Mouse (Mus musculus) heart, postnatal 0 days (tissue): ENCODE data around the gene Phactr2. TPM values are rescaled to one million over a fixed set of nuclear protein-coding genes. Genes with fewer than 3 reads are reported as not detected.

ENCODE experiments used
- ATAC-seq: fragments of 200-750 bp; cut with Nextera tagmentation; 2 replicates; pipeline ENCODE4 v1.8.0; 2017; ENCODE audit warnings: low read depth, moderate number of reproducible peaks, moderate library complexity; ENCODE audit not compliant: insufficient read depth
- DNase-seq: peaks from one replicate; pipeline ENCODE4 v3.0.0-alpha.2; 2016; ENCODE audit warnings: low spot score
- H3K27ac ChIP-seq: fragments of 300-500 bp; sonication (generic); 2 replicates; pipeline ENCODE4 v1.5.1; 2014; ENCODE audit warnings: low read depth, mild to moderate bottlenecking
- H3K27me3 ChIP-seq: fragments of 300-500 bp; sonication (generic); 2 replicates; pipeline ENCODE4 v1.6.1; 2014; ENCODE audit warnings: low read length, mixed read lengths; ENCODE audit not compliant: control insufficient read depth, insufficient read depth
- H3K36me3 ChIP-seq: fragments of 300-500 bp; sonication (generic); replicated peaks from 2 replicates; pipeline ENCODE4 v1.6.1; 2014; ENCODE audit warnings: low read length, mixed read lengths; ENCODE audit not compliant: control insufficient read depth, insufficient read depth
- H3K4me1 ChIP-seq: fragments of 300-500 bp; sonication (generic); 2 replicates; pipeline ENCODE4 v1.6.1; 2014; ENCODE audit warnings: antibody characterized with exemption; ENCODE audit not compliant: control insufficient read depth, insufficient read depth
- H3K4me2 ChIP-seq: fragments of 300-500 bp; sonication (generic); 2 replicates; pipeline ENCODE4 v1.6.1; 2014; ENCODE audit warnings: low read depth, mild to moderate bottlenecking, low read length, moderate library complexity
- H3K4me3 ChIP-seq: fragments of 300-500 bp; sonication (generic); 2 replicates; pipeline ENCODE4 v1.5.1; 2014; ENCODE audit warnings: low read depth, low read length
- H3K9ac ChIP-seq: fragments of 300-500 bp; sonication (generic); replicated peaks from 2 replicates; pipeline ENCODE4 v1.6.1; 2014; ENCODE audit warnings: low read depth, low read length, mixed read lengths
- H3K9me3 ChIP-seq: fragments of 300-500 bp; sonication (generic); replicated peaks from 2 replicates; pipeline ENCODE4 v1.6.1; 2016; ENCODE audit warnings: low read length; ENCODE audit not compliant: control insufficient read depth
- CTCF ChIP-seq: IDR thresholded peaks from 2 replicates; pipeline ENCODE4 v1.5.1; 2016; ENCODE audit warnings: antibody characterized with exemption, control low read depth, low read depth
- EP300 ChIP-seq: IDR thresholded peaks from 2 replicates; pipeline ENCODE4 v1.6.1; 2016; ENCODE audit warnings: antibody characterized with exemption, low read depth
- WGBS: fragments of 180-500 bp; shearing (Covaris S2); extraction: QIAGEN DNeasy Blood & Tissue Kit; methylation state at CpG from one replicate; pipeline ENCODE4 v1.1.7; 2014; 5-methylcytosine and 5-hydroxymethylcytosine counted together
- polyA plus RNA-seq: library from polyadenylated mRNA; unstranded; fragments of >200 nt; fragmentation: Nextera tagmentation; extraction: Ambion mirVana; gene quantifications from 2 replicates; pipeline ENCODE4 v1.2.1, GENCODE M21; 2015
- total RNA-seq: library from RNA; depleted of rRNA; stranded (reverse); fragments of >200 nt; gene quantifications from 2 replicates; pipeline ENCODE4 v1.2.3, GENCODE M21; 2014; ENCODE audit warnings: low replicate concordance

Phactr2 gene
- total and polyA plus RNA-seq, 2 experiments from 2014 or later: 39.6 to 51.1 TPM

DNA sequence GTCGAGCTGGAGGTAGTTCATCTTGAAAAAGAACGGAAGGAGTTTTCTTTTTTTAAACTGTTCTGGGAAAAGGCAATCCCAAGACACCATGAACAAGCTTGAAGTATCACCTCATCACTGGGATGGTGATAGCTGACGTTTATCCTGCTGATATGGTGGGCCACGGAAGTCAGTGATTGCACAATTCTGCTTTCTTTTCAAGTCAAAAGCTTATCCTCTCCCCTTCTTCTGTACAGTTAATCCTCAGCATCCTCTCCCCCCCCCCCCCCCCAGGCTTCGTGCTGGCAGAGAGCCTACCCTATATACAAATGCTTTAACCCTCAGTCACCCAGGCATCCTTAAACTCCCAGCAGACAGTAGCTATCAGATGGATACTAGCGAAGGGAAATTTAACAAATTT is 228.5 kb downstream of the Phactr2 start:
- no peak for TF ChIP-seq EP300
- no peak for TF ChIP-seq CTCF
- H3K9me3 ChIP-seq: no peaks in the 10 kb centered on the region
- no peaks in the 10 kb centered on the region for H3K27me3 ChIP-seq
- no peak overlapping the region for H3K27ac ChIP-seq
- WGBS: 44% methylated on average over 5 of the region's 6 CpGs
- DNase-seq (no peak), ATAC-seq (no peak)
- peaks cover 6% of the 10 kb centered on the region for H3K4me1 ChIP-seq
- H3K36me3 ChIP-seq: peaks cover 63% of the 10 kb centered on the region
- H3K4me3 ChIP-seq: no peak overlapping the region
- H3K4me2 ChIP-seq: no peak overlapping the region
- no peak overlapping the region for H3K9ac ChIP-seq

DNA sequence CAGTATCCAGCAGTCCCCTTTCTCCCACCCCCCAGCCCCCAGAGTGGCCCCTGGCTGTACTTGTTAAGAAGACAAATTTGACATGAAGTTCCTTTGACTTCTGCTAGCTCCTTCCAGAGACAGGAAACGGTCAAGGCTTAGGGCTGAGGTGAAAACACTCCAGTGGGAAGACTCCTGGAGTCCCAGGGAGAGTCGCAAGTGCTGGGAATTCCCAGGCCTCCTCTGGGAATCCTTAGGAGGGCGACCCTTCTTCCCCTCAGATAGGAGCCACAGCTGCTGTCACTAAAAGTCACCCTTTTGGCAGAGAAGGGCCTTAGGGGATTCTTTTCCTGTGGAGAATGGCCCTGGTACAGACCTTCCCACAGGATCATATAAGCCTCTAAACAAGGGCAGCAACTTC is 230.0 kb downstream of the Phactr2 start:
- no peak for DNase-seq
- no peak overlapping the region for H3K4me3 ChIP-seq
- no peaks in the 10 kb centered on the region; the same call in 1 of the 2 replicates for H3K4me1 ChIP-seq
- H3K4me2 ChIP-seq: no peak overlapping the region
- peaks cover 67% of the 10 kb centered on the region for H3K36me3 ChIP-seq
- no peak overlapping the region for H3K9ac ChIP-seq
- WGBS: 31% methylated on average over 3 of the region's 3 CpGs
- TF ChIP-seq EP300 (no peak), CTCF (no peak)
- H3K27me3 ChIP-seq: no peaks in the 10 kb centered on the region
- H3K9me3 ChIP-seq: no peaks in the 10 kb centered on the region
- H3K27ac ChIP-seq: peak overlapping the region; percentile 25; the same call in 1 of the 2 replicates
- ATAC-seq: no peak

DNA sequence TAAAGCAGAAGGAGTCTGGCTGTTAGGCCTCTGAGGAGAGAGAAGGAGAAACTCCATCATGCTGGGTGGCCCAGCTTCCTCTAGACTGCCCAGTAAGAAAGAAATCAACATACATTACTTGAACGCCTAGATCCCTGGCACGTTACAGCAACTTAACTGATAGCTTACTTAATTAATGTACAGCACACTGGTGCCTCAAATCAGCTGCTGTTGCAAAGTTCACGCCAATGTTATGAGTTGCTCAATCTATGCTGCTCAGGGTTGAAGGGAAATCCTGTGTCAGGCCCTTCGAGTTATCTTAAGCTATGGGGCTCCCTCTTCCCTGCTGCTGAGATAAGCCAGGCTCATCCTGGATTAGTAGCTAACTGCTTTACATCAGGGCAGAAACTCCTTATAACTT is 233.8 kb downstream of the Phactr2 start:
- Histone ChIP-seq H3K4me3 (no peak overlapping the region), H3K4me2 (no peak overlapping the region), H3K9me3 (no peaks in the 10 kb centered on the region), H3K27me3 (no peaks in the 10 kb centered on the region), H3K9ac (no peak overlapping the region), H3K36me3 (peaks cover 66% of the 10 kb centered on the region), H3K4me1 (no peaks in the 10 kb centered on the region; the same call in 1 of the 2 replicates), H3K27ac (no peak overlapping the region)
- no peak for ATAC-seq
- WGBS: 24% methylated on average over 4 of the region's 4 CpGs
- DNase-seq: no peak
- no peak for TF ChIP-seq CTCF
- TF ChIP-seq EP300: no peak

GRCm38 (mm10) chr10:13238188-13238587 is 236.0 kb downstream of the Phactr2 start:
- Histone ChIP-seq H3K4me3 (no peak overlapping the region), H3K27me3 (no peaks in the 10 kb centered on the region), H3K9me3 (no peaks in the 10 kb centered on the region), H3K4me2 (no peak overlapping the region), H3K4me1 (no peaks in the 10 kb centered on the region; the same call in 1 of the 2 replicates), H3K9ac (no peak overlapping the region), H3K36me3 (peaks cover 58% of the 10 kb centered on the region), H3K27ac (no peak overlapping the region)
- TF ChIP-seq CTCF (no peak), EP300 (no peak)
- DNase-seq: peak; percentile 46
- 72% methylated on average over 4 of the region's 4 CpGs for WGBS
- no peak for ATAC-seq

DNA sequence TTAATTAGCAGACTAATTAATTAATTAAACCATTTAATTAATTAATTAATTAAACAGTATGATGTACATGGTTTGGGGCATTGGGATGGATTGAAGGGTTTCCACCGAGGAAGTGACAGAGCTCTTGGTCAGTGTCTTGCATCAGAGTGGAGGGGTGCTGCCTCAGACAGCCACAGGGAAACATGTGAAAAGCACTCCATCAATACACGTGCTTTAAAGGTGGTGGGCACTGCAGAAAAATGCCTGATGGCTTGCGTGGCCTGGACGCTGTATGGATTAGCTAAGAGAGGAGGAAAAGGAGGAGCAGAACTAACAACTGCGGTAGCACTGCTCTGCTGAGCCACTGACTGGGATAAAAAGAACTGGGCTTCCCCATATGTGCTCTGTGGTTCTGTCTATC is 237.3 kb downstream of the Phactr2 start:
- DNase-seq: no peak
- TF ChIP-seq CTCF (no peak), EP300 (no peak)
- H3K9ac ChIP-seq: no peak overlapping the region
- no peak for ATAC-seq
- H3K4me2 ChIP-seq: no peak overlapping the region
- no peak overlapping the region for H3K27ac ChIP-seq
- 95% methylated on average over 5 of the region's 5 CpGs for WGBS
- H3K36me3 ChIP-seq: peaks cover 61% of the 10 kb centered on the region
- no peak overlapping the region for H3K4me3 ChIP-seq
- no peaks in the 10 kb centered on the region for H3K9me3 ChIP-seq
- no peaks in the 10 kb centered on the region; the same call in 1 of the 2 replicates for H3K4me1 ChIP-seq
- H3K27me3 ChIP-seq: no peaks in the 10 kb centered on the region

GRCm38 (mm10) chr10:13234503-13234902 is 239.7 kb downstream of the Phactr2 start:
- ATAC-seq: no peak
- no peaks in the 10 kb centered on the region for H3K9me3 ChIP-seq
- no peak overlapping the region for H3K27ac ChIP-seq
- WGBS: 68% methylated on average over 3 of the region's 3 CpGs
- H3K9ac ChIP-seq: no peak overlapping the region
- no peak for TF ChIP-seq EP300
- TF ChIP-seq CTCF: no peak
- H3K36me3 ChIP-seq: peaks cover 72% of the 10 kb centered on the region
- H3K27me3 ChIP-seq: no peaks in the 10 kb centered on the region
- no peak overlapping the region for H3K4me3 ChIP-seq
- H3K4me1 ChIP-seq: no peaks in the 10 kb centered on the region
- DNase-seq: no peak
- H3K4me2 ChIP-seq: no peak overlapping the region
